Mouse (Mus musculus) thymus, postnatal 4 days (tissue): Measurements from ENCODE around the gene Ankrd35.
"Not testable (repeated sequence)": the region's sequence is repeated elsewhere in the genome, so short reads cannot be mapped to it uniquely, and the experiment has no call there.

Experiments used
- DNase-seq: peaks from one replicate; pipeline ENCODE4 v3.0.0; 2021

Gene Ankrd35

GRCm38 (mm10) chr3:96707903-96708683 lies 38.2 kb downstream of the Ankrd35 start, which contains the start of gene Nudt17:
Gene Nudt17 (minus strand): TSS chr3:96708562.
- DNase-seq, result peak; percentile 86

- no peak for DNase-seq
Observed at GRCm38 (mm10) chr3:96708684-96709064, 38.7 kb downstream of the Ankrd35 start.

GRCm38 (mm10) chr3:96714286-96714685 lies 44.4 kb downstream of the Ankrd35 start:
- no peak for DNase-seq

- no peak for DNase-seq
Observed at GRCm38 (mm10) chr3:96715854-96716253, 45.9 kb downstream of the Ankrd35 start.

- peak; percentile 73 for DNase-seq
Observed at GRCm38 (mm10) chr3:96719173-96719572, 49.2 kb downstream of the Ankrd35 start.

GRCm38 (mm10) chr3:96727343-96727827 lies 57.5 kb downstream of the Ankrd35 start, which contains the start of the genes Polr3c and Rnf115:
Gene Polr3c (minus strand): TSS chr3:96727628.
Gene Rnf115 (plus strand): TSS chr3:96727664.
- peak; percentile 84 for DNase-seq

- no peak for DNase-seq
Observed at GRCm38 (mm10) chr3:96727828-96728633, 58.1 kb downstream of the Ankrd35 start.

- no peak for DNase-seq
Observed at GRCm38 (mm10) chr3:96728634-96729402, 58.9 kb downstream of the Ankrd35 start.

GRCm38 (mm10) chr3:96729403-96729784 lies 59.5 kb downstream of the Ankrd35 start:
- DNase-seq, result no peak

- DNase-seq, result no peak
Observed at GRCm38 (mm10) chr3:96730785-96731184, 60.9 kb downstream of the Ankrd35 start.

- DNase-seq, result no peak
Observed at GRCm38 (mm10) chr3:96733984-96734383, 64.1 kb downstream of the Ankrd35 start.

GRCm38 (mm10) chr3:96735200-96735599 lies 65.3 kb downstream of the Ankrd35 start:
- DNase-seq, result no peak

GRCm38 (mm10) chr3:96737013-96737740 lies 67.2 kb downstream of the Ankrd35 start:
- DNase-seq, result no peak

- no peak for DNase-seq
Observed at GRCm38 (mm10) chr3:96737995-96738394, 68.1 kb downstream of the Ankrd35 start.

- DNase-seq, result not testable (repeated sequence)
Observed at GRCm38 (mm10) chr3:96740279-96740678, 70.3 kb downstream of the Ankrd35 start.
